Mouse (Mus musculus) CH12.LX (cell line): ENCODE results near the gene Lin28b.

Source experiments
- CHD2 ChIP-seq: IDR thresholded peaks from 2 replicates; pipeline ENCODE4 v1.6.1; 2011; ENCODE audit warnings: low read length, improper control_type of control experiment
- CTCF ChIP-seq, 2 experiments: IDR thresholded peaks in 1 of 2; conservative IDR thresholded peaks in 1 of 2; 2 replicates each; pipeline ENCODE4 v1.5.1; 2011 to 2012; ENCODE audit warnings: low read depth in 2 of 2, low read length in 2 of 2, improper control_type of control experiment in 1 of 2, inconsistent platforms in 1 of 2, mild to moderate bottlenecking in 1 of 2, moderate library complexity in 1 of 2
- EP300 ChIP-seq: IDR thresholded peaks from 2 replicates; pipeline ENCODE4 v1.6.1; 2011; ENCODE audit warnings: low read length, improper control_type of control experiment
- MAZ ChIP-seq: IDR thresholded peaks from 2 replicates; pipeline ENCODE4 v1.6.1; 2012; ENCODE audit warnings: low read depth, mild to moderate bottlenecking, inconsistent platforms, low read length, improper control_type of control experiment, moderate library complexity
- MEF2A ChIP-seq: IDR thresholded peaks from 2 replicates; pipeline ENCODE4 v1.6.1; 2014; ENCODE audit warnings: low read depth, mild to moderate bottlenecking, inconsistent platforms, low read length, improper control_type of control experiment, borderline replicate concordance
- PAX5 ChIP-seq: IDR thresholded peaks from 2 replicates; pipeline ENCODE4 v1.6.1; 2012; ENCODE audit warnings: low read length, inconsistent platforms, mixed read lengths
- POLR2A ChIP-seq: IDR thresholded peaks from 2 replicates; pipeline ENCODE4 v1.6.1; 2011; ENCODE audit warnings: low read depth, mild to moderate bottlenecking, improper control_type of control experiment, low read length
- POLR2AphosphoS2 ChIP-seq: IDR thresholded peaks from 2 replicates; pipeline ENCODE4 v1.6.1; 2011; ENCODE audit warnings: low read depth, low read length, improper control_type of control experiment
- SMC3 ChIP-seq: IDR thresholded peaks from 2 replicates; pipeline ENCODE4 v1.6.1; 2011; ENCODE audit warnings: low read depth, low read length, improper control_type of control experiment
- TBP ChIP-seq: conservative IDR thresholded peaks from 2 replicates; pipeline ENCODE4 v1.6.1; 2011; ENCODE audit warnings: low read depth, low read length, improper control_type of control experiment
- UBTF ChIP-seq: IDR thresholded peaks from 2 replicates; pipeline ENCODE4 v1.6.1; 2012; ENCODE audit warnings: low read depth, mild to moderate bottlenecking, inconsistent platforms, low read length, improper control_type of control experiment, moderate library complexity
- USF2 ChIP-seq: conservative IDR thresholded peaks from 2 replicates; pipeline ENCODE4 v1.6.1; 2011; ENCODE audit warnings: low read depth, low read length, improper control_type of control experiment
- ZC3H11A ChIP-seq: IDR thresholded peaks from 2 replicates; pipeline ENCODE4 v1.6.1; 2012; ENCODE audit warnings: low read depth, mild to moderate bottlenecking, inconsistent platforms, low read length, improper control_type of control experiment
- ZKSCAN1 ChIP-seq: IDR thresholded peaks from 2 replicates; pipeline ENCODE4 v1.6.1; 2012; ENCODE audit warnings: low read depth, inconsistent platforms, low read length, improper control_type of control experiment, borderline replicate concordance

- TF ChIP-seq MEF2A (no peak), UBTF (no peak), CTCF (conservative IDR thresholded peaks at IDR 0.05 in 1 of 2, IDR thresholded peaks at IDR 0.05 in 1 of 2; ENCODE audit: low read depth in 2 of 2, low read length in 2 of 2) (no peak), ZC3H11A (no peak), ZKSCAN1 (no peak), CHD2 (no peak), MAZ (no peak), POLR2A (no peak), POLR2AphosphoS2 (no peak), TBP (no peak), EP300 (no peak), SMC3 (no peak), USF2 (no peak), PAX5 (no peak)
Observed at GRCm38 (mm10) chr10:45363396-45363795, 122.8 kb downstream of the Lin28b start.
